11 mouse cellular contexts compared by ENCODE assay signal in genomic region chr12:8291157-8291853, GRCm38 (mm10). TPM values are rescaled to one million over a fixed set of nuclear protein-coding genes. Genes with fewer than 3 reads are reported as not detected.
A peak's percentile ranks its signal among the peaks of the same experiment; 100 is the strongest.
DNase-seq lines count a peak whose midpoint lies in the region; ATAC-seq lines count a peak whose summit lies in the region.
"Had no signal": no experiment of that assay in that cellular context is flagged by ENCODE, and none has a peak within 500 bp of the region (broad histone marks: within the 10 kb centered on the region; RNA-seq: fewer than 3 reads in every experiment).

No protein-coding gene starts in this region.

- H3K4me2 ChIP-seq in hindbrain, embryonic 15.5 days = peak overlapping the region; percentile 35
- H3K4me2 ChIP-seq: stomach, embryonic 15.5 days had no signal

- WGBS in hindbrain, embryonic 15.5 days = 44% methylated on average over 15 of the region's 15 CpGs

- no peaks in the 10 kb centered on the region for H3K9me3 ChIP-seq in hindbrain, embryonic 15.5 days
- H3K9me3 ChIP-seq: stomach, embryonic 15.5 days had no signal

- H3K4me1 ChIP-seq in hindbrain, embryonic 15.5 days (replicated peaks) = peaks cover 14% of the 10 kb centered on the region
- H3K4me1 ChIP-seq: stomach, embryonic 15.5 days had no signal

- H3K36me3 ChIP-seq in hindbrain, embryonic 15.5 days = no peaks in the 10 kb centered on the region
- H3K36me3 ChIP-seq: stomach, embryonic 15.5 days had no signal

- DNase-seq in frontal cortex, postnatal 14 days (ENCODE audit: low spot score in 2 of 2) = no peak
- DNase-seq in right cerebral cortex, adult 18-20 months = peak; percentile 32
- no peak for DNase-seq in right cerebral cortex, postnatal 36 days (ENCODE audit: low spot score in 2 of 2)
- DNase-seq in thymus, postnatal 36 days = no peak
- DNase-seq in kidney, adult 9 months = no peak
- DNase-seq in thymus, adult 18-20 months = no peak
- DNase-seq: lung, postnatal 36 days had no signal

- H3K27ac ChIP-seq in hindbrain, embryonic 15.5 days (replicated peaks) = no peak overlapping the region
- H3K27ac ChIP-seq: stomach, embryonic 15.5 days had no signal

- peak overlapping the region; percentile 8; the same call in 1 of the 2 replicates for H3K9ac ChIP-seq in hindbrain, embryonic 15.5 days
- H3K9ac ChIP-seq: stomach, embryonic 15.5 days had no signal

- no peak overlapping the region for H3K4me3 ChIP-seq in hindbrain, embryonic 15.5 days
- H3K4me3 ChIP-seq: stomach, embryonic 15.5 days had no signal

- peaks cover 16% of the 10 kb centered on the region for H3K27me3 ChIP-seq in hindbrain, embryonic 15.5 days

- peak; percentile 77 for ATAC-seq in frontal cortex, adult (ENCODE audit: low TSS enrichment)
- ATAC-seq in hindbrain, embryonic 15.5 days (ENCODE audit: low FRiP score, low read depth) = peak; percentile 43

RNA-seq across cellular contexts. Expression of gene Gdf7, which starts 10.4 kb away (rescaled TPM):
- polyA plus RNA-seq in hindbrain, embryonic 15.5 days (2015; fragmentation: Nextera tagmentation; extraction: Ambion mirVana) = 0.41 and 0.65 TPM in 2 replicates
- polyA plus RNA-seq: heart, embryonic 14.5 days; stomach, embryonic 15.5 days had no signal

RNA-seq across cellular contexts. Expression of gene Hs1bp3, which starts 21.9 kb away (rescaled TPM):
- 10.2 and 10.8 TPM in 2 replicates for polyA plus RNA-seq in hindbrain, embryonic 15.5 days (2015; fragmentation: Nextera tagmentation; extraction: Ambion mirVana)
